Mouse (Mus musculus): ENCODE results near the gene Gm10974. TPM values are rescaled to one million over a fixed set of nuclear protein-coding genes. Genes with fewer than 3 reads are reported as not detected.

Gene Gm10974
- total RNA-seq, 2 experiments from 2014 or later: not detected

DNA sequence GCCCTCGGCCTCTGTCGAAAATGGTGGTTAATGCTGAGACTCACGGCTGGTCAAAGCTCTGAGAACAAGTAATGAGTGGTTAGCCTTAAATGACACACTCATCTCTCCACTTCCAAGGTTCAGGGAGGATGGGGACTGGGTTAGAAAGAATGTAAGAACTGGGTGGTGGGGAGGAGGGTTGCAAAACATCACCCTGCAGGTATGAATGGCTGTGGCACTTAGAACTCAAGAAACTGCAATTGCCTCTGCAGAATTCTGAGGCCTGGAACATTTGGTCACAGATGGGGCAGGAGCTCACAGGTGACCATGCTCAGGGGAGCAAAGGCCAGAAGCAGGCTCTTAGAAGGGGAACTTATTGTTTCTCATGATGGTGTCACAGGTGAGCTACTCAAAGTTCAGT, 7.2 kb upstream of the Gm10974 start:
- no peak for DNase-seq (ENCODE audit: low spot score)

DNA sequence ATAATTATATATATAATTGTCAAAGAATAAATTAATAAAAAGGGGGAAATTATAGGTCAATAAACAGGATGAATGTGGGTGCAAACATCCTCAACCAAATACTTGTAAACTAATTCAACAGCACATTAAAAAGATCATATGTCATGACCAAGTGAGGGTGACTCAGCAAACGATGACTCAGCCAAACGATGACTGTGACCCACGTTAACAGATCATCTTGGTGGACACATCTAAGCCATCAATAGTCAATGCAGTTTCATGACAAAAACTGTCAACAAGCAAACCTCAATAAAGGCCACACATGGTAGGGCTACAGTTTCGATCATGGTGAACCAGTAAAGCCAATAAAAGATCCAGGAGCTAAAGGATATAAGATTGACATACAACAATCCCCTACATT, 6.7 kb upstream of the Gm10974 start:
- DNase-seq (ENCODE audit: low spot score): no peak

DNA sequence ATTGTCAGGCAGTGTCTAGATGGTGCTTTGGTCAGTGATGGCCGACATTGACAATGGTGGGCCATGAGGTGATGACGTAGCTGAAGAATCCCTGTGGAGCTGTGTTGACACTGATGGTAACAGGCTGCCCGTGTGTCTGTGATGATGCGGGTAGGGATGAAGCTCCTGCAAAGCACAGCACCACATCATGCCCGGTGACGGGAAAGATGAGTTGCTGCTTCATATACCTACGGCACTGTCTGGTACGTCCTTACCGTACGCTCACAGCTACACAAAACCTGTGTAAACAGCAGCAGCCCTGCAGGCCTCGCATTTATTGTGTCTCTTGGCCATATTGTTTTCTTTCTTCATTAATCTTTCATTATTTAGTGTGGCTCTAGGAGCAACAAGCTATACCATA, 1.2 kb upstream of the Gm10974 start:
- no peak for DNase-seq (ENCODE audit: low spot score)

DNA sequence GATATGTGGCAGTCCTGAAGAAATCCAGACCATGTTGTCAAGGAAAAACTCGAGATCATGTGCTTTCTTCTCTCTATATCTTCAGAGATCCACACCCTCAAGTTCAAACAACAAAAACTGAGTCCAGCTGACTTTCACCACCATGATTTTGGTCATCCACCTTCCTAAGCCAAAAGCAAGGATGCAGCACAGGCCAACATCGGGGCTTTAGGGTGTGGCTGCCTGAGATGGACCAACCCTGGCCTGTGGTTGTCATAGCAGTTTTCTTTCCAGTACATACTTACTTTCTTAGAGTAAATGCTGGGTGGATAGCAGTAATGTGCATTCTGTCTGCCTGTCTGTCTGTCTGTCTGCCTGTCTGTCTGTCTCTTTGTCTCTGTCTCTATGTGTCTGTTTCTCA, 294 bp upstream of the Gm10974 start:
- DNase-seq (ENCODE audit: low spot score): no peak

DNA sequence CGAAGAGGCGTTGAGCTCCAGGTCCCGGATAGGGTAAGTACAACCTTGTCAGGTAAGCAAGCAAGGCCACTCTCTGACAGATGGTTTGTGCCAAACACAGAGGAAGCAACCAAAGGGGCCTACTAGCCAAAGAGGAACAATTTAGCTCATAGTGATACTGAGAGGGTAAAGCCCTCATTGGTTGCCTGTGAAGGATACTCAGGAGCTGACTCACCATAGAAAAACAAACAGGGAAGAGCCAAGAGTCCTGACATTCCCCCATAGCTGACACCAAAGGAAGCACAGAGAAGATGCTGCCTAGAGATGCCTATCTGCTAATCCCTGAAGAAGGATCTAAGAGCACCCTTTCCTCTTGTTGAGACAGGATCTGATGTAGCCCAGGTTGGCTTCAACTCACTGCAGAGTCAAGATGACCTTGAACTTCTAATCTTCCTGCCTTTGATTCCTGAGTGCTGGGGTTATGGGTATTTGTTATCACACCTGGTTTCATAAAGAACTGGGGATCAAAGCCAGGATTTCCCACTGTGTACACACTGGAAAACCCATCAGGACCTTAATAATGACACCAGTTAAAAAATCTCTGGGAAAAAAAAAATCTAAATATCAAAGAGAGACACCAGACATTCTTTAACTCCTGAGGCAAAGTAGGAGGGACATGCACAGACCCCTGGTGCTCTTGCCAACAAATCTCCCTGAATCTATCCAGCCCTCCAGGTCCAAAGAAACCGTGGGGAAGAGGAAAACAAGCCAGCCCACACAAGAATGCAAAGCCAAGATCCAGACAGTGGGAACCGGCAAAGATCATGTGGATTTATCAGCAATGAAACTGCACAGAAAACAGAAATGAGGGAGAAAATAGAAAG, 3.6 kb downstream of the Gm10974 start:
- no peak for DNase-seq (ENCODE audit: low spot score)

DNA sequence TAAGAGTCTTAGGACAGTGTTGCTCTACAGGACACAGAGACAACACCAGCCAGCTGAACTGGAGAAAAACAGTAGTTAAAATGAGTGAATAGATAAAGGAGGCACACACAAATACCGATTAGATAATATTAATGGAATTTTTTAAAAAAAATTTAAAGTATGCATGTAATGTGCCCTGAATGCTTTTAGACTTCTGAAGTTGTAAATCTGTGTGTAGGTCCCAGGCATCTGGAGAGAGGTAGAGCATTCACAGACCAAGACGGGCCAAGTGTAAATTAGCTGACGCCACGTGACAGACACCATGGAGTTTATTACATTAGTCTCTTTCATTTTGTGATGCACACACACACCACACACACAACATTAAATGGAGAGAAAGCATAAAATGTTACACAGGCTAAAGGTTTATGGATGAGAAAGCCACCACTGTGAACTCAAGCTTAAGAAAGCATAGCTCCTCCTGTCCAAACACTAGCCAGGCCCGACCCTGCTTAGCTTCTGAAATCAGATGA, 4.3 kb downstream of the Gm10974 start:
- DNase-seq (ENCODE audit: low spot score): no peak

DNA sequence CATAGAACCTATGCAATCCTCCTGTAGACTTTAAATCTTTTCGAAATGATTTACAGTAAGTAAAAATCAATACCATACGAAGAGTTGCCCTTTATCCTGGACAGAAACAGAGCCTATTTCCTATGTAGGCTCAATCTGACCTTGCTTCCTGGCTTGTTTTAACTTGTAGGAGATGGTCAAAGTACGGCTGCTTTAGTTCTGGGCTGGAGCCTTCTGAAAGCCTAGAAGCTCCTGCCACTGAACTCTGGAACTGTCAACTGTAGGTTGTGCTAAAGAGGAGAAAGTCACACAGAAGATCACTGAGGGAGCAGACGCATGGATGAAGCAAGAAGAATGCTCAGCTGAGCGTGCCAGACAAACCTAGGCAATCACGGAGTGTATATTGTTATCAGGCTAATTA, 5.3 kb downstream of the Gm10974 start:
- DNase-seq (ENCODE audit: low spot score): no peak

DNA sequence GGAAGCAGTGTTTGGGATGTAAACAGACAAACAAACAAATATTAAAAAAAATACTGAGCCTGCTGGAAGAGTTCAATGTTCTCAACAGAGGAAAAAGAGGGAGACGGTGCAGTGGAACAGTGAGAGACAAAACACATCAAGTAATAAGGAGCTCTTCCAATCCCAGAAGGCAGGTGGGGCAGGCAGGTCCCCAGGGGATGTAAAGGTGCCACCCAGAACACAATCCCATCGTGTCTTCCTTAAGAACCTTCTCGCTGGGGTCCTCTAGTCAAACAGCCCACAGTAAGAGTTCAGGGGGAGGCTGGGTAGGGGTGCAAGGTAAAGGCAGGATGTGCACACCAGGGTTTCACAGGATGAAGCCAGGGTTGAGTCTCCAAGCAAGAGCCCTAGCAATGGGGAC, 7.7 kb downstream of the Gm10974 start:
- no peak for DNase-seq (ENCODE audit: low spot score)

DNA sequence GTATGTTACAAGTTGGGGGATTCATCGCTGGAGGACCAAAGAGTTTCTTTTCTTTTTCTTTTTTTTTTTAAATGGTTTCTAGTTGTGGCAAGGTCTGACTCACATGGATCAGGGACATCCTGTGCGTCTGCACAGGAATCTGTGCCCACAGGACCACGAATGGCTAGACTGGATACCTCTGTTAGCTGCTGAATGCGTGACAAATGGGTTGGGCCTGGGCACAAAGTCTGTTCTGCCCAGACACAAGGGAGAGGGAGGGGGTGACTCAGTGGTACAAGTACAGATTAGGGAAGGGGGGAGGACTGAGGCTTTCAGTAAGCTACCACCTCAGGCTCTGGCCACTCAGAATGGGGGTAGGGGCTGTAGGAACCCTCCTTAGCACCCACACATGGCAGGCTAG, 10.0 kb downstream of the Gm10974 start:
- DNase-seq (ENCODE audit: low spot score): no peak

DNA sequence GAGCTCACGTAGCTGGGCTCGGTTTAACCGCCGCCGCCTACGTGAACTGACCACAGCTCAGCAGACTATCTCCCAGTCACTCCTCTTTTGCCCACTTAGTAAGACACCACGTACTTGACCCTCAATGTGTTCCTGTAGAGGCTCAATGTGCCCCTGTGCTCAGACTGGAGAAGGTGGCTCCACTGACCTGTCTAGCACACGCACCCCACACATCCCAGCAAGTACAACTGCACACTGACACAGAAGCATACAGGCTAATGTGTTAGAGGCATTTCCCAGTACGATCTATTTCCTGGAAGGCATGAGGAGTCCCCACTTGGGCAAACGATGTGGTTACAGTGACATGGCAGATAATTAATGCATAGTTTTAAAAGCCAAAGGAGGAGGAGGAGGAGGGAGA, 10.9 kb downstream of the Gm10974 start:
- DNase-seq (ENCODE audit: low spot score): no peak

DNA sequence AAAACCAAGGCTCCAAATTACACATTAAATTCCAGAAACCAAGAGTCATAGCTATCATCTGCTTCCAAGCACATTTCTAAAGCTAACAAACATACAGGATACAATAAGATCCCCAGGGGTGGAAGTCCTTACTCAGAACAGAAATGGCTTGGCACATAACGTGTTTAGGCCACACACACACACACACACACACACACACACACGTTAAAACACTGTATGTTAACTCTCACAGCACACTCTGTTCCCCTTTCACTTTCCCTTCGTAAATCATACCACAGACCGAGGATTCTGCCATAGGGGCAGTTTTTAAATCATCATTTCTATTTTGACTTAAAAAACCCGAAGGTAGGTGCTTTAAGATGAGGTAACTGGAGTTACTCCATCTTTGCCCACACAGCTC, 18.5 kb downstream of the Gm10974 start:
- no peak for DNase-seq (ENCODE audit: low spot score)

DNA sequence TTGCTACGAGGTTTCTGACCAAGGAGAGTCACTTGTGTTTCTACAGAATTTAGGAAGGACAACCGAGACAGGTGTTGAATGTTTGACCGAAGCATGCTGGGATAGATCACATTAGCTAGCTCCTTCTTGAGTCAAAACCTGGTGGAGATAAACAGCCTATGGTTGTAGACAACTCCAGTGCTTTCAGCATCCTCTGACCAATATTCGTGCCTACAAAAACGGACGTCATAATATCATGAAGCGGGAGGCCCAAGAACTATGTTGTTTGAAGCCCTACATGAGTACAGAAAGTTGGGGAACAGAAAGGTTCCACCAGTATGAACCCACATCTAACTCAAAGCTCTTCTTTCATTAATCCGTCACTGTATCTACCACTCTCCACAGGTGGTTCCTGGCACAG, 19.2 kb downstream of the Gm10974 start:
- no peak for DNase-seq (ENCODE audit: low spot score)

DNA sequence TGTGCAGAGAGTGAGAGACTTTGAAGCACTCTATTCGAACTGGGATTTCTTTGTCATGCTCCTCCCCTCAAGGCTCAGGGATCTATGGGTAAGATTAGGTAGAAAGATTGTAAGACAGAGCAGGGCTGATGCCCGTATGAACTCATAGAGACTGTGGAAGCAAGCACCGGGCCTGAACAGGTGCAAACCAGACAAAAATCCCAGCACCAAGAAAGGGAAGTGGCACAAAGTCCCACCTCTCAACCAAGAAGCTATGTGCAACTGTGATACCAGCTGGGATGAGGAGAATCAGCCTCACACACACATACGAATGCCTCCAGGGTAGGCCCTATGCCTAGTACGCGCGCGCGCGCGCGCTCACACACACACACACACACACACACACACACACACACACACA, 20.1 kb downstream of the Gm10974 start:
- DNase-seq (ENCODE audit: low spot score): no peak

DNA sequence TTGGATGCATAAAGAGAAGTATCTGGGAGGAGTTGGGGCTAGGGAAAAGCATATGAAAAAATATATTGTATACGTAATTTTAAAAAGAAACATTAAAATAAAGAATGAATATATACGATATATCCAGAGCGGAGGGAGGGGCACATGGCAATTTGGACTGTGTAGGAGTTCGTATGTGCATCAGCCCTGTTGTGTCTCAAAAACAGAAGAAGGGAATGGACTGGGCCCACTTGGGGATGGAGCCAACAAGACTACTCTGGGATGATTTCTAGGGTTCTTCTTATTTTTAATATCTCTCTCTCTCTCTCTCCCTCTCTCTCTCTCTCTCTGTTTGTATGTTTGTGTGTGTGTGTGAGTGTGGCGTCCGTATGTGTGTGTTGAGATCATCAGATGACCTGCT, 20.7 kb downstream of the Gm10974 start:
- no peak for DNase-seq (ENCODE audit: low spot score)

DNA sequence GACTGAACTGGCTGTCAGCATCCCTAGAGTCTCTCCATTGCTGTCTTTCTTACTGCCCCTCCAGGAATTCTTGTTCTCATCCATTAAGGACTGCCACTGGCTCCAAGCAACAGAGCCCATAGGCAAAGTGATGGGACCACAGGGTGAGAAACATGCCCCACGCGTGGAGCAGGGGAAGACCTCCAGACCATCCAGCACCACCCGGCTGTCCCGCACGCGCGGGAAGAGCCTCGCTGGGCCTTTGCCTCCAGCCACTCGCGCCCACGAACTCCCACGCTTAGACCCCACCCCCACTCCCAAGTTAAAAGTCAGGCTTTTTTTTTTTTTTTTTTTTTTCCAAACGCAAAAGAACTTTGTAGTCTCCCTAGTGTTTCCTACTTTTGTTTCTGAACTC, 21.7 kb downstream of the Gm10974 start:
- DNase-seq (ENCODE audit: low spot score): no peak

DNA sequence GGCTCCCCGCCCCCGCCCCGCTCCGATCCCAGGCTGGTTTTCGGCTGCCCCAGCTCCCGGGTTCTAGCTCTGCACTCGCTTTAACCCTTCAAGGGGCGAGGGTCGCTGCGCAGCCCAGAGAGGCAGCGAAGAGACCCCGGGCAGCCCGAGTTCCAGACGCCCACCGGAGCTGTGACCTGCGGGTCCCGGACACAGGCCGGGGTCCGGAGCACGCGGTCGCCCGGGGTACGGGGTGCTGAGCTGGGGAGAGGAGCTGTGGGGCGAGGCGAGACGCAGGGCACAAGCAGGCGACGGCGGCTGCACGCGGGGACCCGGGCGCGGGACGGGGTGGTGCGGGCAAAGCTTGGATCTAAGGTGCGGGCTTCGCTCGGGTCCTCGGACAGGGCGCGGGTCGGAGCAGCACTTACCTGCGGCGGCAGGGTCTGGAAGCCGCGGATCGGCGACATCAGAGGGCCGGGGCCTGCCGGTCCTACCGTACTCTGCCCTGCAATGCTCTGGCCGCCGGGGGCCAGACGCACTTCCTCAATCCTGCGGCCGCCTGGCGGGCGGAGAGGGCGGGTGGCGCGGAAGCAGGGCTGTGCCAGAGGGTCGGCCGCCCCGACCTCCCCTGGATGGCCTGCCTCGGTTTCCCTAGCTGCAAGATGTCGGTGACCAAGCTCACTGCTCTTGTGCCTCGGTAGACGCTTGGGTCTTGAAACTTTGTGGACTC, 22.3 kb downstream of the Gm10974 start, which contains the start of gene Lrrk1:
Gene Lrrk1 (minus strand): TSS at position 538 of the 709 bp plus-strand sequence.
- DNase-seq (ENCODE audit: low spot score): peak; percentile 45

DNA sequence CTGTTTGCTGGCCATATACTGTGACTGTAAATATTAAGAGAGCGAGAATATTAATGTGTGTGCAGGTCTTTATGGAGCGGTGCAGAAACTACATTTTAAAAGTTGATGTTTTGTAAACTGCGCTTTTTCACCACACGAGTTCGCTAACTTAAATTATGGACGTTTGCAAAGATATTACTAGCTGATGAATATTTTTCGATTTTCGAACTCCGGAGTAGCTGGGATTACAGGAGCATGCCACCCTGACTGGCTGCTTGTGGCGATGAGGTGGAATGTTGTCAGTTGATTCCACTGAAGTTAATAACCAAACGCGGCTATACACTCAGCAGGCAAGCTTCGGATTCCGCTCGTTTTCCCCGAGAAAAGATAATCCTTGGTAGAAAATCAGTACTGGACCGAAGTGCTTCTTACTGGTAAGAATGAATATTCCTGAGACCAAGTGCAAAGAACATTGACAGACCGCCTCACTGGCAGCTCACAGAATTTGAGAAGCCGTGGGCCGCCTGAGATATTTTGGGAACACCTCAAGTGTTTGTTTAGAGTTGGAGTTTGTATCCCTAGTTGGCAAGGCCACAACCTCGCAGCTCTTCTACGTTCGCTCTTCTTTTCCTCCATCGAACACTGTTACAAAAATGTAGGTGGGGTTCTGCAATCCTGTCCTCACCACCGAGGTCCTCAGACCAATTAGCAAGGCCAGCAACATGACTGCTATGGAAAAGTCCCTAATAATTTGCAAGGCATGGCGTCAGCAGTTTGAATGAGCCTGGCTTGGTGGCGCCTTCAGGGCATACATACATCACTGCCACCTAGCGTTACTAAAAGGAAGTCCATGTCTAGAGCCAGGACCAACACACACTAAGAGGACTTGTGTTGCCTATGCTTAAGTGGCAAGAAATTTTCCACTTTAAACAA, 23.2 kb downstream of the Gm10974 start:
- peak; percentile 81 for DNase-seq (ENCODE audit: low spot score)

DNA sequence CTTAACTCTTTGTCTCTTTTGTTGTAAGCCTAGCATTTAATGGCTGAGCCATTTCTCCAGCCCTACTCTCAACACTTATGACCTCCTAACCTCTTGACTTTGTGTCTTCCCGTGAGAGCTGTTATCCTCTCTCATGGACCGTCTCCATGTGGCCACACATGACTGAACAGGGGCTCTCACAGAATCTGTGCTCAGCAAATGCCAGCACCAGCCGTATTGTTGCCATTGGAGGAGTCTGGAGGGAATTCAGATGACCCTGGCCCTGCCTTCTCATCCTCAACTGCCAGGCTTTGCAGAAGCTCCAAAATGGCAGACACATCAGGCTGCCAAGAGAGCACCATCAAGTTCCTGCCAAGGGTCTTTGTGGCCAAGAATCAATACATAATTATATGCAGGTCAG, 31.6 kb downstream of the Gm10974 start:
- no peak for DNase-seq (ENCODE audit: low spot score)

DNA sequence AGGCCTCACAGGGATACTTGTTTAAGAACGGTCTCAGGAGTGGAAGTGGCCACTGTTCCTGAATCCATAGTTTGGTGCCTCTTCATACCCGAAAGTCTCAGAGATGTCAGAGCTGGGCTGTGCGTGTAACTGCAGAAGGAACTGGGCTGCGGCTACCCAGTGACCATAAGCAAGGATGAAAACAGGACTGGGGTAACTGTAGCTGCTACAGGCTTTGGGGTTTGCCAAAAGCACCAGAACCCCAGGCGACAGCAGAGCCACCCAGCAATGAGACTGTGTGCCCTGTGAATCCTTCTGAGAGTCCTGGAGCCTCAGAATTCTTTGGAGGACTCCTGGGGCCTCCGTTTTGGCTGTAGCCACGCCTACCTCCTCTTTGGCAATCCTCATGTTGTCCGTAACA, 35.9 kb downstream of the Gm10974 start:
- DNase-seq (ENCODE audit: low spot score): no peak

DNA sequence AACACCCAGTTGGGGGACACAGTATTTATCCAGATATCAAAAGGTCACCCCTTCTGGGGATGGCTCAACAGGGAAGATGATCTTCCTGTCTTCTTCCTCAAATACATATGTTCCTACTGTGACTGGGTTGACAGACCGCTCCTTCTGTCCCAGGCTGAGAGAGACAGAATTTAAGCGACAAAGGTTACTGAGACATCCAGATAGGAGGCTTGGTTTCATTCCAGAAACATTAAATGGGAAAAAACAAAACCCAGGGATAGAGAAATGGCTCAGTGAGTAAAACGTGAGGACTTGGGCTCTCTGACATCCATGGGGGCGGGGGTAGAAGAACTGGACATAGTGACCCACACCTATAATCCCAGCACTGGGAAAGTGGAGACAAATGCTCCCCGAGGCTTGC, 37.2 kb downstream of the Gm10974 start:
- DNase-seq (ENCODE audit: low spot score): no peak

DNA sequence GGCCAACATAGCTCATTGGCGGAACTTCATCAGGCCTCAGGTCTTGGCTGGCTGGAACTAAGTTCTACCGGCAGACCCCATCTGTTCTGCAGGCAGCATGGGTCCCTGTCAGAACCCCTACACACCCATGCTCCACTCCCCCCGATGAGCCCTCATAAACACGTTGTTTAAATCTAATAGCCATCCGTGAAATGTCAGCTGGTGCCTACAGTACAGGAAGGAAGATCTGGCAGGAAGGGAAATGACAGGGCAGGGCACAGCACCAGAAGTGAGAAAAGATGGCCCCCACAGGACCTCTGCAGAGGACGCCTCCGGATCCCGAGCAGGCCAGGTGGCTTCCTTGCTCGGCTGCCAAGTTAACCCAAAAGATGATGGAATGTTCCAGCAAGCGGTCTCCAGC, 38.4 kb downstream of the Gm10974 start:
- no peak for DNase-seq (ENCODE audit: low spot score)

DNA sequence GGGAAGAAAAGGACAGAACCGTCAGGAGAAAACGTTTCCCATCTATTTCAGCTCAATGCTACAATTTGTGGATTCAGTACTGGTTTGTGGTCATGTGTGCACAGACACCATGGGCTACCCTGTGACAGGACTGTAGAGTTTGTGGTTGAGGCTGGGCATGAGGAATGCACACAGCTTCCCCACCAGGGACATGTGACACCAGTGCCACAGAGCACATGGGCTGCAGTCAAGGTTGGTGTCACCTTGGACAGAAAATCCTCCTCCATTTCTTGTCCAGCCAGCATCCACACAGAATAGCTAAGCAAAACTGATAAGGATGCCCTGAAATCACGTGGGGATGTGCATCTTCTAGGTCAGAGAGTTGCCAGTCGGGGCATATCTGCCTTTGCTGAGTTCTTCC, 39.1 kb downstream of the Gm10974 start:
- no peak for DNase-seq (ENCODE audit: low spot score)

Measured in gastrocnemius, adult 18-20 months (tissue).